Mouse (Mus musculus) liver, embryonic 15.5 days (tissue): ENCODE measurements around the gene Trpm1. TPM values are rescaled to one million over a fixed set of nuclear protein-coding genes. Genes with fewer than 3 reads are reported as not detected.

ENCODE experiments used
- ATAC-seq: fragments of 200-750 bp; cut with Nextera tagmentation; 2 replicates; pipeline ENCODE4 v1.8.0; 2017; ENCODE audit warnings: moderate number of reproducible peaks, mild to moderate bottlenecking, moderate library complexity; ENCODE audit not compliant: insufficient read depth
- H3K27ac ChIP-seq: fragments of 300-500 bp; sonication (generic); replicated peaks from 2 replicates; pipeline ENCODE4 v1.5.1; 2015; ENCODE audit warnings: mild to moderate bottlenecking, inconsistent platforms
- H3K27me3 ChIP-seq: fragments of 300-500 bp; sonication (generic); 2 replicates; pipeline ENCODE4 v1.6.1; 2015; ENCODE audit warnings: mild to moderate bottlenecking, inconsistent platforms
- H3K36me3 ChIP-seq: fragments of 300-500 bp; sonication (generic); replicated peaks from 2 replicates; pipeline ENCODE4 v1.6.1; 2015; ENCODE audit warnings: moderate library complexity, mild to moderate bottlenecking, inconsistent platforms
- H3K4me1 ChIP-seq: fragments of 300-500 bp; sonication (generic); replicated peaks from 2 replicates; pipeline ENCODE4 v1.6.1; 2015; ENCODE audit warnings: inconsistent platforms
- H3K4me2 ChIP-seq: fragments of 300-500 bp; sonication (generic); 2 replicates; pipeline ENCODE4 v1.6.1; 2015; ENCODE audit warnings: moderate library complexity, mild to moderate bottlenecking, inconsistent platforms
- H3K4me3 ChIP-seq: fragments of 300-500 bp; sonication (generic); replicated peaks from 2 replicates; pipeline ENCODE4 v1.5.1; 2015; ENCODE audit warnings: mild to moderate bottlenecking, inconsistent platforms
- H3K9ac ChIP-seq: fragments of 300-500 bp; sonication (generic); 2 replicates; pipeline ENCODE4 v1.6.1; 2015; ENCODE audit warnings: moderate library complexity, mild to moderate bottlenecking, inconsistent platforms
- H3K9me3 ChIP-seq: fragments of 300-500 bp; sonication (generic); replicated peaks from 2 replicates; pipeline ENCODE4 v1.6.1; 2016; ENCODE audit warnings: inconsistent platforms
- WGBS: fragments of 180-500 bp; shearing (Covaris S2); methylation state at CpG from one replicate; pipeline ENCODE4 v1.1.7; 2015; ENCODE audit warnings: mixed read lengths; ENCODE audit not compliant: insufficient replicate concordance; 5-methylcytosine and 5-hydroxymethylcytosine counted together
- polyA plus RNA-seq: library from polyadenylated mRNA; unstranded; fragments of >200 nt; fragmentation: Nextera tagmentation; extraction: Ambion mirVana; gene quantifications from 2 replicates; pipeline ENCODE4 v1.2.1, GENCODE M21; 2015

Gene Trpm1
- polyA plus RNA-seq, 1 experiment from 2014 or later, result not detected

DNA sequence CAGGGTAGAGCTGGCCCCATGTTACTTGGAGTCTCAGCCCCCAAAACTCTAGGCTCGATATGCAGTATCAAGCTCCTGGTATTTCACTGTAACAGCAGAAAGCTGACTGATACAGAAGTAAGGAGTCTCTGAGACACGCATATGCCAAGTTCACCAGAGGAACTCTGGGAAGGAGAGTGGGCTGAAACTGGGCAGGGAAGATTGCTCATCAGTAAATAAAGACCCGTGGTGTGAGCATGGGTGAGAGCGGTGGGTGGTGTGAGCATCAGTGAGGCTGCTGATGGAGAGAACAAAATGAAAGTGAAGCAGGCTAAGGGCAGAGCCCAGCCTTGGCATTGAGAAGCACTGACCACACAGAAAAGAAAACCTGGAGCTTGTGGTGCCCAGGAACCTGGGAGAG is 62.0 kb downstream of the Trpm1 start:
- no peak overlapping the region for H3K4me3 ChIP-seq
- no peaks in the 10 kb centered on the region for H3K9me3 ChIP-seq
- H3K27me3 ChIP-seq, result no peaks in the 10 kb centered on the region
- no peak overlapping the region for H3K27ac ChIP-seq
- no peak overlapping the region for H3K4me2 ChIP-seq
- WGBS, result 57% methylated on average over 4 of the region's 4 CpGs
- H3K36me3 ChIP-seq, result no peaks in the 10 kb centered on the region
- no peak overlapping the region for H3K9ac ChIP-seq
- ATAC-seq, result no peak
- H3K4me1 ChIP-seq, result no peaks in the 10 kb centered on the region

DNA sequence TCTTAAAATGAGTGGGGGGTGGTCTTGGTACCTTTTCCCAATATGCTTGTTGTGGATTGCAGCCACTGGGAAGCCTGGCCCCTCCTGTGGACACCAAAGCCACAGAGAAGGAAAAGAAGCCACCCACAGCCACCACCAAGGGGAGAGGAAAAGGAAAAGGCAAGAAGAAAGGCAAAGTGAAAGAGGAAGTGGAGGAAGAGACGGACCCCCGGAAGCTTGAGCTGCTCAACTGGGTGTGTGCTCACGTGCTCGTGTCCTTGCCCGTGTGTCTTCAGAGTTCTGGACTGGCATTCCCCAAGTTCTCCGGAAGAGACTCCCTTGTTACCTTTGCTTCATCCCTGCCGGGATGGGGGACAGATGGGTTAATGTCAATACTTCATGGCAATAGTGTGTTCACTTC is 63.8 kb downstream of the Trpm1 start:
- Histone ChIP-seq H3K9me3 (no peaks in the 10 kb centered on the region), H3K27me3 (no peaks in the 10 kb centered on the region), H3K4me2 (no peak overlapping the region), H3K4me1 (no peaks in the 10 kb centered on the region), H3K27ac (no peak overlapping the region), H3K4me3 (no peak overlapping the region), H3K9ac (no peak overlapping the region), H3K36me3 (no peaks in the 10 kb centered on the region)
- no peak for ATAC-seq
- 41% methylated on average over 7 of the region's 7 CpGs for WGBS

DNA sequence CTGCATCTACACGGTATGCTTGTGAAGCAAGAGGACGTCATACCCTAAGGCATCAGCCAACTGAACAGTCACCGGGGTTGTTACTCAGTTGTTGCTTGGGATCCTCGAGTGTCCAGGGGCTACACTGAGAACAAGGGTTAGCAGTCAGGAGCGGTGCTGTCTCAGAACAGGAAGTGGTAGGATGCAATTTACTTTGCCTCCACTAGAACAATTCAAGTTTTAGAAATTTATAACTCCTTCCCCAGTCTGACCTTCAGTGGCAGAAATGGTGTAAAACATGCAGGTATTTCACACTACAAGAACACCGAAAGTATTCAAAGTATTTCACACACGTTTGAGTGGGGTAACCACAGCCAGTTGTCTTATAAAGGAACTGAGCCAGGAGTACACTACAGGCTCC is 66.1 kb downstream of the Trpm1 start:
- no peaks in the 10 kb centered on the region for H3K36me3 ChIP-seq
- no peak overlapping the region for H3K27ac ChIP-seq
- H3K9ac ChIP-seq, result no peak overlapping the region
- WGBS, result 49% methylated on average over 7 of the region's 7 CpGs
- H3K4me2 ChIP-seq, result no peak overlapping the region
- H3K4me3 ChIP-seq, result no peak overlapping the region
- H3K27me3 ChIP-seq, result no peaks in the 10 kb centered on the region
- H3K9me3 ChIP-seq, result no peaks in the 10 kb centered on the region
- no peak for ATAC-seq
- H3K4me1 ChIP-seq, result no peaks in the 10 kb centered on the region

DNA sequence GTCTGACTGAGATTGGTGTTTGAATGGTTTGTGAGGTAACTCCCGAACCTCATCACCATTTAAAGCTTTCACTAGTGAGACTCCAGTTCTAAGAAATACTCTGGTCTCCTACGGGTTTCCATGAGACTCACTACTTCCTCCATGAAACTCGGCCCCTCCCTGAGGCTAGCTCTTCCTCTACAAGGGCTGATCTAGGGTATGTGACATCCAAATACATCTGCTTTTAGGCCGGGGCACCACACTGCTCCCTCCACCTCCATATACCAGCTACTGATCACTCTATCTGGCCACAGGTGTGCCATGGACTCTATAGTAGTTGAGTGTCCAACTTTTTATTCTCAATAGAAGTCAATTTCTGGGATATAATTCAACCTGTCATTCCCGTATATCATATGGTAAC is 69.6 kb downstream of the Trpm1 start:
- H3K27me3 ChIP-seq, result no peaks in the 10 kb centered on the region
- H3K9me3 ChIP-seq, result no peaks in the 10 kb centered on the region
- H3K4me1 ChIP-seq, result no peaks in the 10 kb centered on the region
- no peak for ATAC-seq
- WGBS, result 59% methylated on average over 5 of the region's 5 CpGs
- H3K27ac ChIP-seq, result no peak overlapping the region
- H3K4me3 ChIP-seq, result no peak overlapping the region
- no peak overlapping the region for H3K9ac ChIP-seq
- H3K36me3 ChIP-seq, result no peaks in the 10 kb centered on the region
- no peak overlapping the region for H3K4me2 ChIP-seq

DNA sequence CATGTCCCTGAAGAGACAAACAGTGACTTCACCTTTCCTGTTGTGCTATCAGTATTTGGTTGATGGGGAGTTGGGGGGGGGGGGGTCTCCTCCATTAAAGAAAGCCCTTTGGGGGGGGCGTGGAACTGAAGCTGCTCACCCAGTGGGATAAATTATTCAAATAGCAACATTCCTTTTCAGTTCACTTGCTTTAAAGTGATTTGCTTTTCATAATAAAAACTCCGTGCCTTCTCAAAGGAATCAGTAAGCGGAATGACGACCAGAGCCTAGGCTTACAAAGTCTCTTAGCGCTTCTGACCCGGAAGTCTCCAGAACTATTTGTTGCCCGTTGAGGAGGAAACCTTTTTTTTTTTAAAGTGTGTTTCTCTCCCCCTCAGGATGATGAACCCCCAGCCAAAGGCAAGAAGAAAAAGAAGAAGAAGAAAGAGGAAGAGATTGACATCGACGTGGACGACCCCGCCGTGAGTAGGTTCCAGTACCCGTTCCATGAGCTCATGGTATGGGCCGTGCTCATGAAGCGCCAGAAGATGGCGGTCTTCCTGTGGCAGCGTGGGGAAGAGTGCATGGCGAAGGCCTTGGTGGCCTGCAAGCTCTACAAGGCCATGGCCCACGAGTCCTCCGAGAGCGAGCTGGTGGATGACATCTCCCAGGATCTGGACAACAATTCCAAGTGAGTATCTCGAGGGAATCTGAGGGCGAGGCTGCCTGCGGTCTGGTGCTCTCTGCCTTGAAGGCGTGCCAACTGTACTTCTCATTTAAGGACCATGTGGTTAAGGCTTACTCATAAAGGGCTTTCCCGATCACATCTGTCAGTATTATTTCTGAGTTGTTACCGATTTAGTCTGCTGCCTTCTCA is 72.9 kb downstream of the Trpm1 start:
- ATAC-seq, result no peak

DNA sequence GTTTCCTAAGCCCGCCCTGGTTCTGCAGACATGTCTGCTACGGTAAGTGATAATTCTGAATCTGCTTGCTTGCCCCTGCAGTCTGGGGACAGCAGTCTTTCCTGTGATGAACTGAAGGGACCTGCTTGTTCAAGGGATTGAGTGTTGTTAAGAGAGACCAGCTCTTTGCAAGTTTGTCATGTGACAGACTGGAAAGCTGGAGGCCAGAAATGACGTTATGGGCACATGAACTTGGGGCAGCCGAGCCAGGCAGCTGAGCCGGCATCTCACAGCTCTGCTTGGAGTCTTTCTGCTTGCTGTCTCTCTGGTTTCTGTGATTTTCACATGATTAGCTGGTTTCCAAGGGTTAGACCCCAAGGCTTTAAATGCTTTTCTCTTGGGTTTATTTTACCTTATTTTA is 74.0 kb downstream of the Trpm1 start:
- no peak overlapping the region for H3K9ac ChIP-seq
- H3K27me3 ChIP-seq, result no peaks in the 10 kb centered on the region
- H3K4me1 ChIP-seq, result no peaks in the 10 kb centered on the region
- no peaks in the 10 kb centered on the region for H3K9me3 ChIP-seq
- 70% methylated on average over 5 of the region's 5 CpGs for WGBS
- H3K4me2 ChIP-seq, result no peak overlapping the region
- no peaks in the 10 kb centered on the region for H3K36me3 ChIP-seq
- ATAC-seq, result no peak
- no peak overlapping the region for H3K27ac ChIP-seq
- H3K4me3 ChIP-seq, result no peak overlapping the region

More for the DNA sequence above, 72.9 kb downstream of the Trpm1 start:
- H3K9me3 ChIP-seq, result no peaks in the 10 kb centered on the region
- H3K27me3 ChIP-seq, result no peaks in the 10 kb centered on the region
- WGBS, result 71% methylated on average over 27 of the region's 27 CpGs
- H3K27ac ChIP-seq, result no peak overlapping the region
- no peak overlapping the region for H3K4me2 ChIP-seq
- no peaks in the 10 kb centered on the region for H3K36me3 ChIP-seq
- H3K4me1 ChIP-seq, result no peaks in the 10 kb centered on the region
- H3K4me3 ChIP-seq, result no peak overlapping the region
- no peak overlapping the region for H3K9ac ChIP-seq

DNA sequence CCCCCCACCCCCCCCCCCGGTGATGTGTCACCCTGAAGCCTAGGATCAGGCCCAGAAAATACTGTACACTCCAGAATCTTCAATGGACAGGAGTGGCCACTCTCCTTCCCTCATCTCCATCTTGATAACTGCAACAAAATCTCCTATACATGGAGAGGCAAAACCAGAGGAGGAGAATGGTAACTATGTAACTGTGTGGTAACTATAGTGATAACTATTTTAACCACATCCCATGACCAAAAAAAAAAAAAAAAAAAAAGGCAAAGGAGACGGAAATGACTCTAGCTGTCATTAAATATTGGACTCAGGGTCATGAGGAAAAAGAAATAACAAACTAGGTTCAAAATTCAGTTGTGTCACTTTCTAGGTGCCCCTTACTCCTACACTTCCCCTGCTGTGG is 74.7 kb downstream of the Trpm1 start:
- Histone ChIP-seq H3K36me3 (no peaks in the 10 kb centered on the region), H3K4me3 (no peak overlapping the region), H3K27ac (no peak overlapping the region), H3K4me2 (no peak overlapping the region), H3K27me3 (no peaks in the 10 kb centered on the region), H3K4me1 (no peaks in the 10 kb centered on the region), H3K9ac (no peak overlapping the region), H3K9me3 (no peaks in the 10 kb centered on the region)
- WGBS, result 29% methylated on average over 2 of the region's 2 CpGs
- ATAC-seq, result no peak

DNA sequence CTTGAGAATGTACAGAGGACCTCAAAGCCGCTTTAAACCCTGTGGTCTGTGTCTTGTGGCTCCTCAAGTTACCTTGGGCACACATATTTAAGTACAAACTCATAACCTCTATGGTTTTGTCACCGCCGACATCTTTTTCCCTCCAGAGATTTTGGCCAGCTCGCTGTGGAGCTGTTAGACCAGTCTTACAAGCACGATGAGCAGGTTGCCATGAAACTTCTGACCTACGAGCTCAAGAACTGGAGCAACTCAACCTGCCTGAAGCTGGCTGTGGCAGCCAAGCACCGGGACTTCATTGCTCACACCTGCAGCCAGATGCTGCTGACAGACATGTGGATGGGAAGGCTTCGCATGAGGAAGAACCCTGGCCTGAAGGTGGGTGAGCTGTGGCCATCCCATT is 76.3 kb downstream of the Trpm1 start:
- Histone ChIP-seq H3K4me3 (no peak overlapping the region), H3K4me2 (no peak overlapping the region), H3K9me3 (no peaks in the 10 kb centered on the region), H3K36me3 (no peaks in the 10 kb centered on the region), H3K4me1 (no peaks in the 10 kb centered on the region), H3K27ac (no peak overlapping the region), H3K27me3 (no peaks in the 10 kb centered on the region), H3K9ac (no peak overlapping the region)
- no peak for ATAC-seq
- whole genome bisulfite sequencing, result 69% methylated on average over 8 of the region's 8 CpGs

DNA sequence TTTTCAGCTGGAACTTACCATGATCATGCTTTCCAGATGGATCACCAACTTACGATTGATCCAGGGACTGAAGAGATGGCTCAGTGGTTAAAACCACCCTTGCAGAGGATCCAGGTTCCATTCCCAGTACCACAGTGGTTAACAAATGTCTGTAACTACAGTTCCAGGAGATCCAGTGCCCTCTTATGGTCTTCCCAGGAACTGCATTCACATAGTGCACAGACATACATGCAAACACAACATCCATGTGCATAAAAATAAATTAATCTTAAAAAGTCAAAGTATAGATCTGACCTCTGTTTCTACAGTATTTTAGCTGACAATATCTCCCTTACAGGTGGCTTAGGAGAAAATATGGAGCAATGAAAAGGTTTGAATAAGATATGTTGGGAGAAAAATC is 77.4 kb downstream of the Trpm1 start:
- Histone ChIP-seq H3K4me1 (no peaks in the 10 kb centered on the region), H3K4me3 (no peak overlapping the region), H3K27ac (no peak overlapping the region), H3K4me2 (no peak overlapping the region), H3K36me3 (no peaks in the 10 kb centered on the region), H3K27me3 (no peaks in the 10 kb centered on the region), H3K9ac (no peak overlapping the region), H3K9me3 (no peaks in the 10 kb centered on the region)
- no peak for ATAC-seq
- 82% methylated on average over 1 of the region's 1 CpGs for WGBS

DNA sequence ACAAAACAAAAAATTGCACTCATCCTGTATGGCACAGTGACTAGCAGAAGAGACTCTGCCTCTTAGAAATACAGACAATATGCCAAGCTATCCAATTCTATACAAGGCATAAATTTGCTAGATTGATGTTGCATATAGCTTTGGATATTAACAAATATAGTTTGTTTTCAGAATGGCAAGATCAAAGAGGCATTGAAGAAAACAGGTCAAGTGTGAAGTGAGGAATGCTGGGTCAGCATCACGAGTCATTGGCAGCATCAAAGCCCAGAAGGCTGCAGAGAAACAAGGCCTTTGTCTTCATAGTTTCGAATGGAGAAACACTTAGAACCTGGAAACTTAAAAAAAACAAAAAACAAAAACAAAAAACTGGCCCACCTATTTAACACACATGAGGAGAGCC is 78.4 kb downstream of the Trpm1 start:
- 26% methylated on average over 2 of the region's 2 CpGs for WGBS
- Histone ChIP-seq H3K4me3 (no peak overlapping the region), H3K27me3 (no peaks in the 10 kb centered on the region), H3K9ac (no peak overlapping the region), H3K36me3 (no peaks in the 10 kb centered on the region), H3K27ac (no peak overlapping the region), H3K4me1 (no peaks in the 10 kb centered on the region), H3K4me2 (no peak overlapping the region), H3K9me3 (no peaks in the 10 kb centered on the region)
- ATAC-seq, result no peak

DNA sequence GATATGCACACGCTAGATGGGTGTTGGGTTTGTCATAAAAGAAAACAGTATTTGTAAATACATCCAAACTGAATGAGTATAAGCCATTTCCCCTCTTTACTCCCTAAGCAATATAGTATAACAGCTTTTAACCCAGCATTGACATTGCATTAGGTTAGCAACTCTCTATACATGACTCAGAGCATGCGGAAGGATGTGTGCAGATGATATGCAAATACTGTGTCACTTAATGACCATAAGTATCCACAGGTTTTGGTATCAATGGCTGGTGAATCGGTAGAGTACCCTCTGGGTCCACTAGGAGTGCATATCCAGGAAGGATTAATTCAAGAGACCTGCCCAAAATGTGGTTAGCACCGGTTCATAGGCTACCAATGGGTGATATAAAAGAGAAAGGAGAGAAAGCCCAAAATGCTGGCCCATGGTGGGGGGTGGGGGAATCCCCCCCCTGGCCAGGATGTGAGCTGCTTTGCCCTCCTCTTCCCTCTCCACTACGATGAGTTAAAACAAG is 80.7 kb downstream of the Trpm1 start:
- H3K4me2 ChIP-seq, result no peak overlapping the region
- no peak overlapping the region for H3K9ac ChIP-seq
- no peaks in the 10 kb centered on the region for H3K4me1 ChIP-seq
- H3K9me3 ChIP-seq, result no peaks in the 10 kb centered on the region
- no peak for ATAC-seq
- H3K36me3 ChIP-seq, result no peaks in the 10 kb centered on the region
- WGBS, result 61% methylated on average over 5 of the region's 5 CpGs
- no peak overlapping the region for H3K4me3 ChIP-seq
- H3K27ac ChIP-seq, result no peak overlapping the region
- no peaks in the 10 kb centered on the region for H3K27me3 ChIP-seq

DNA sequence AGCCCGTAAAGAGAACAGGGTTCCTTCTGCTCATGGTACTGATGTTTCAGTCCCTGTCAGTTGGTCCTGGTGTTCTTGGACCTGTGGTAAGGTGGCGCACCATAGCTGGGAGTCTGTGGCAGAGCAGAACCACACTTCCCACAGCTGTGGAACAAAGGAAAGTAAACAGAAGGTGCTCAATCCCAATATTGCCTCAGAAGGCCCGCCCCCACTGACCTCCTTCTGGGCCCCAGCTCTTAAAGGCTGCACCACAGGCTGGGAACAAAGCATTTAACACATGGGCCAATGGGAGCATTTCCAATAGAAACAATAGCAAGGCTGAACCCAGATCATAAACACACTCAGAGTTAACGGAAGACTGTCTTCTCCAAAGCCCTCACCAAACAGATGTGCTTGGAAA is 82.9 kb downstream of the Trpm1 start:
- Histone ChIP-seq H3K9ac (no peak overlapping the region), H3K27ac (no peak overlapping the region), H3K27me3 (no peaks in the 10 kb centered on the region), H3K4me1 (no peaks in the 10 kb centered on the region), H3K36me3 (no peaks in the 10 kb centered on the region), H3K4me3 (no peak overlapping the region), H3K4me2 (no peak overlapping the region), H3K9me3 (no peaks in the 10 kb centered on the region)
- ATAC-seq, result no peak
- WGBS, result 57% methylated on average over 4 of the region's 4 CpGs
